Mouse (Mus musculus) lung, embryonic 16.5 days (tissue): Measurements from ENCODE around the gene Cdk14. TPM values are rescaled to one million over a fixed set of nuclear protein-coding genes. Genes with fewer than 3 reads are reported as not detected.

Experiments used
- ATAC-seq: fragments of 200-750 bp; cut with Nextera tagmentation; 2 replicates; pipeline ENCODE4 v1.8.0; 2017; ENCODE audit warnings: low read depth, mild to moderate bottlenecking, moderate library complexity
- H3K27ac ChIP-seq: fragments of 300-500 bp; sonication (generic); 2 replicates; pipeline ENCODE4 v1.5.1; 2014; ENCODE audit warnings: mild to moderate bottlenecking, control low read depth, low read length
- H3K27me3 ChIP-seq: fragments of 300-500 bp; sonication (generic); 2 replicates; pipeline ENCODE4 v1.6.1; 2014; ENCODE audit warnings: low read depth, low read length, mixed read lengths; ENCODE audit not compliant: control insufficient read depth, insufficient read depth
- H3K36me3 ChIP-seq: fragments of 300-500 bp; sonication (generic); 2 replicates; pipeline ENCODE4 v1.6.1; 2014; ENCODE audit warnings: low read length; ENCODE audit not compliant: control insufficient read depth, insufficient read depth
- H3K4me1 ChIP-seq: fragments of 300-500 bp; sonication (generic); replicated peaks from 2 replicates; pipeline ENCODE4 v1.6.1; 2014; ENCODE audit warnings: low read length, mixed read lengths; ENCODE audit not compliant: control insufficient read depth, insufficient read depth
- H3K4me2 ChIP-seq: fragments of 300-500 bp; sonication (generic); 2 replicates; pipeline ENCODE4 v1.6.1; 2014; ENCODE audit warnings: low read depth, low read length, control low read depth
- H3K4me3 ChIP-seq: fragments of 300-500 bp; sonication (generic); 2 replicates; pipeline ENCODE4 v1.5.1; 2014; ENCODE audit warnings: mild to moderate bottlenecking, low read length, control low read depth
- H3K9ac ChIP-seq: fragments of 300-500 bp; sonication (generic); 2 replicates; pipeline ENCODE4 v1.6.1; 2014; ENCODE audit warnings: low read length, control low read depth
- H3K9me3 ChIP-seq: fragments of 300-500 bp; sonication (generic); 2 replicates; pipeline ENCODE4 v1.6.1; 2016; ENCODE audit warnings: low read length; ENCODE audit not compliant: control insufficient read depth
- WGBS: fragments of 180-500 bp; shearing (Covaris S2); extraction: QIAGEN DNeasy Blood & Tissue Kit; methylation state at CpG from one replicate; pipeline ENCODE4 v1.1.7; 2014; 5-methylcytosine and 5-hydroxymethylcytosine counted together
- polyA plus RNA-seq: library from polyadenylated mRNA; unstranded; fragments of >200 nt; fragmentation: Nextera tagmentation; extraction: Ambion mirVana; gene quantifications from 2 replicates; pipeline ENCODE4 v1.2.1, GENCODE M21; 2015

Gene Cdk14
- polyA plus RNA-seq, 1 experiment from 2014 or later, result 28.6 TPM

GRCm38 (mm10) chr5:5124645-5125044 is 295.5 kb downstream of the Cdk14 start:
- Histone ChIP-seq H3K4me1 (peaks cover 5% of the 10 kb centered on the region; the same call in 1 of the 2 replicates), H3K36me3 (no peaks in the 10 kb centered on the region), H3K4me3 (no peak overlapping the region), H3K9ac (no peak overlapping the region), H3K4me2 (no peak overlapping the region), H3K27ac (no peak overlapping the region), H3K9me3 (no peaks in the 10 kb centered on the region), H3K27me3 (no peaks in the 10 kb centered on the region)
- ATAC-seq, result no peak
- WGBS, result 87% methylated on average over 4 of the region's 4 CpGs

DNA sequence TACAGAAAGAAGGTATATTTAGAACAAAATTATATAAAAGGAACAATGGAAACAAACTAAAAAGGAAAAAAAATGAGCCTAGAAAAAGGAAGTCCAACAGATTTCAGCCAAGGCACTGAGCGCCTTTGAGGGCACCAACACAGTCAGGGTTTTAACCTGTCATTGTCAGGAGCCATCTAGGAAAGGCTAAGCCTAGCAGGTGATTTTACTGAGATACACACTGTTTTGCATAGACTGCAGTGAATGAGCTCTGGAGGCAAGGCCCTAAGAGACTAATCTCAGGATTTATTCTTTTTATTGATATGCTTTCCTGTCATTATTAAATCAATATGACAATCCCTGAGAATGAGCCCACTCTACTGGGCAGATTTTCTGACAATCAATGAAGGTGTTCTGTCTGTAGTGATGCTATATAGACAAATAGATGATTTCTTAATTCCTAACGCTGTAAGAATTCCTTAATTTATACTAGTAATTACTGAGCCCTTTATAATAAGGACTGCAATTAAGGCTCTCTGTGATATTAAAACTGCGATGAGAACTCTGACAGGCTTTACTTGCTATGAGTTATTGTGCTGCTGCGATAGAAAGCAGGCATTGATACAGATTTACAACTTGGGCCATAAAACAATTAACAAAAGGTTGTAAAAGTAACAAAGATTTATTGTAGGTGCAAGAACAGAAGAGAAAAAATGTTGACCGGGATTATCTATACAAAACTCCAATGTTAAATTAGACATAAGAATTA is 303.2 kb downstream of the Cdk14 start:
- no peak overlapping the region for H3K9ac ChIP-seq
- H3K9me3 ChIP-seq, result no peaks in the 10 kb centered on the region
- no peak for ATAC-seq
- no peak overlapping the region for H3K4me2 ChIP-seq
- no peak overlapping the region for H3K4me3 ChIP-seq
- no peaks in the 10 kb centered on the region for H3K36me3 ChIP-seq
- no peak overlapping the region for H3K27ac ChIP-seq
- 0 out of 2 replicates have a peak, but pooled peaks cover 2% of the 10 kb centered on the region for H3K4me1 ChIP-seq
- WGBS, result 80% methylated on average over 5 of the region's 5 CpGs
- no peaks in the 10 kb centered on the region for H3K27me3 ChIP-seq

DNA sequence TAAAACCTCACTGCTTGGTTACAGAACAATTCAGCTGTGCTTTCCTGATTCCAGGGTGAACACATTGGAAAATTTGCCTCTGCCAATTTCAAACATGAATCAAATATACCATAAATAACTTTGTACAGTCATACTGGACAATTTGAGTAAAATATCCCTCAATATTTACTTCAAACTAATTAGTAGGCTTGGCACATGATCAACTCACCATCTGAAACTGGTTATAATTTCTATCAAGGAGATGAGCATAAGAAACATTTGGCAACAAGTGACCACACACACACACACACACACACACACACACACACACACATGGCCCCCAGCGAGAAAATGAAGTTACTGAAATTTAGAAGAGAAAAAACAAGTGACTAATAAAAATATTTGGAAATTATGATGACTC is 304.6 kb downstream of the Cdk14 start:
- WGBS, result 70% methylated on average over 1 of the region's 1 CpGs
- no peak for ATAC-seq
- Histone ChIP-seq H3K9ac (no peak overlapping the region), H3K4me1 (0 out of 2 replicates have a peak, but pooled peaks cover 5% of the 10 kb centered on the region), H3K4me3 (no peak overlapping the region), H3K36me3 (no peaks in the 10 kb centered on the region), H3K4me2 (no peak overlapping the region), H3K27me3 (no peaks in the 10 kb centered on the region), H3K27ac (no peak overlapping the region), H3K9me3 (no peaks in the 10 kb centered on the region)

DNA sequence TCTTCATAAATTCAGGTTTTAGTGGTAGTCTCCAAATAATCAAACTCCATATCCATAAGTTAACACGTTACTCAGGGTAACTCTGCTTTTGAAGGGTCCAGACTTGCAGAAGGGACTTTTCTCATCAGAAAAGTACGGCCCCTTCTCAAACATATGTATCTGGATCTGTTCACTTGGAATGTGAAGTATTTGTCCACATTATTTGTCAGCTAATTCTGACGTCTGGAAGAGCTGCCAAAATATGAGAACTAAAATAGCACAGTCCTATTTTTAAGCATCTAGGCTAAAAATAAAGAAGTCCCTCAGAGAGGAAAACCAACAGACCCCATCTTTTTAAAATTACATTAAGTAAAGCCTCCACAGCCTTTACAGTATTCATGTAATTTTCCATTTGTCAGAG is 310.5 kb downstream of the Cdk14 start:
- H3K4me3 ChIP-seq, result no peak overlapping the region
- 17% methylated on average over 3 of the region's 3 CpGs for WGBS
- H3K27ac ChIP-seq, result no peak overlapping the region
- no peaks in the 10 kb centered on the region for H3K36me3 ChIP-seq
- H3K27me3 ChIP-seq, result no peaks in the 10 kb centered on the region
- H3K9me3 ChIP-seq, result no peaks in the 10 kb centered on the region
- ATAC-seq, result peak; percentile 56; the same call in 1 of the 2 replicates
- no peak overlapping the region for H3K4me2 ChIP-seq
- H3K4me1 ChIP-seq, result 0 out of 2 replicates have a peak, but pooled peaks cover 5% of the 10 kb centered on the region
- no peak overlapping the region for H3K9ac ChIP-seq

- H3K4me3 ChIP-seq, result no peak overlapping the region
- H3K4me1 ChIP-seq, result 0 out of 2 replicates have a peak, but pooled peaks cover 5% of the 10 kb centered on the region
- H3K27me3 ChIP-seq, result no peaks in the 10 kb centered on the region
- no peak overlapping the region for H3K9ac ChIP-seq
- H3K36me3 ChIP-seq, result no peaks in the 10 kb centered on the region
- ATAC-seq, result no peak
- 86% methylated on average over 3 of the region's 3 CpGs for WGBS
- H3K27ac ChIP-seq, result peak overlapping the region; percentile 52; the same call in 1 of the 2 replicates
- no peaks in the 10 kb centered on the region for H3K9me3 ChIP-seq
- H3K4me2 ChIP-seq, result no peak overlapping the region
Observed at GRCm38 (mm10) chr5:5109017-5109416, 311.1 kb downstream of the Cdk14 start.

- no peak overlapping the region for H3K27ac ChIP-seq
- ATAC-seq, result no peak
- H3K4me3 ChIP-seq, result no peak overlapping the region
- no peak overlapping the region for H3K4me2 ChIP-seq
- WGBS, result 71% methylated on average over 3 of the region's 3 CpGs
- no peak overlapping the region for H3K9ac ChIP-seq
- H3K36me3 ChIP-seq, result no peaks in the 10 kb centered on the region
- H3K9me3 ChIP-seq, result no peaks in the 10 kb centered on the region
- H3K4me1 ChIP-seq, result no peaks in the 10 kb centered on the region
- no peaks in the 10 kb centered on the region for H3K27me3 ChIP-seq
Observed at GRCm38 (mm10) chr5:5096248-5096915, 323.7 kb downstream of the Cdk14 start.

- H3K27ac ChIP-seq, result no peak overlapping the region
- H3K9me3 ChIP-seq, result no peaks in the 10 kb centered on the region
- H3K4me1 ChIP-seq, result no peaks in the 10 kb centered on the region
- WGBS, result 87% methylated on average over 7 of the region's 7 CpGs
- no peak overlapping the region for H3K4me2 ChIP-seq
- H3K36me3 ChIP-seq, result no peaks in the 10 kb centered on the region
- no peak overlapping the region for H3K9ac ChIP-seq
- ATAC-seq, result no peak
- H3K4me3 ChIP-seq, result no peak overlapping the region
- H3K27me3 ChIP-seq, result no peaks in the 10 kb centered on the region
Observed at GRCm38 (mm10) chr5:5092736-5093135, 327.4 kb downstream of the Cdk14 start.

- no peaks in the 10 kb centered on the region for H3K9me3 ChIP-seq
- no peak overlapping the region for H3K9ac ChIP-seq
- H3K4me2 ChIP-seq, result no peak overlapping the region
- no peak for ATAC-seq
- no peaks in the 10 kb centered on the region for H3K36me3 ChIP-seq
- H3K27ac ChIP-seq, result no peak overlapping the region
- no peaks in the 10 kb centered on the region for H3K27me3 ChIP-seq
- 64% methylated on average over 1 of the region's 1 CpGs for WGBS
- H3K4me1 ChIP-seq, result no peaks in the 10 kb centered on the region
- no peak overlapping the region for H3K4me3 ChIP-seq
Observed at GRCm38 (mm10) chr5:5071526-5071925, 348.6 kb downstream of the Cdk14 start.

GRCm38 (mm10) chr5:5064686-5065085 is 355.4 kb downstream of the Cdk14 start:
- Histone ChIP-seq H3K4me1 (no peaks in the 10 kb centered on the region), H3K27ac (no peak overlapping the region), H3K4me3 (no peak overlapping the region), H3K4me2 (no peak overlapping the region), H3K9ac (no peak overlapping the region), H3K36me3 (no peaks in the 10 kb centered on the region), H3K9me3 (no peaks in the 10 kb centered on the region), H3K27me3 (no peaks in the 10 kb centered on the region)
- no peak for ATAC-seq
- 93% methylated on average over 3 of the region's 3 CpGs for whole genome bisulfite sequencing
